Mouse (Mus musculus): ENCODE results near the gene Sdccag8.

Gene Sdccag8

DNA sequence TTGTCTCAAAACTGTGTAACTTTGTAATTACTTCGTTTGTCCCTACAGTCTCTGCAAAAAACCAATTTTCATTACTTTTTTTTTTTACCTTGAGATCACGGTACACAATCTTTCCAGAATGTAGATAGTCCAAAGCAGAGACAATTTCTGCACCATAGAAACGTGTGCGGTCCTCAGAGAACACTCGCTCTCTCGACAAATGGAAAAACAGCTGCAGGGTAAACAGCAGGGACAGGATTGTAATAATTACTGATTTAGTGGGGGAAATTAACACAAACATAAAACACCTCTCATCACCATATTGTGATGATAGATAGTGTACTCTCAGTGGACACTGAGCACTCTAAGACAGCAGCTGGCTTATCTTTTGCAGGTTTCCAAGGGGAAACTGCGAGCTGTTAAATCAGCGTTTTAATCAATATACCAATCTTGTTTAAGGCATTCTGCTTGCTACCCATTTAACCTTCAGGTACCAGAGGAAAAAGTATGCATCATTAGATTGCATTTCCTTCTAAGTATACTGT lies 252.7 kb downstream of the Sdccag8 start:
- no peak for DNase-seq

DNA sequence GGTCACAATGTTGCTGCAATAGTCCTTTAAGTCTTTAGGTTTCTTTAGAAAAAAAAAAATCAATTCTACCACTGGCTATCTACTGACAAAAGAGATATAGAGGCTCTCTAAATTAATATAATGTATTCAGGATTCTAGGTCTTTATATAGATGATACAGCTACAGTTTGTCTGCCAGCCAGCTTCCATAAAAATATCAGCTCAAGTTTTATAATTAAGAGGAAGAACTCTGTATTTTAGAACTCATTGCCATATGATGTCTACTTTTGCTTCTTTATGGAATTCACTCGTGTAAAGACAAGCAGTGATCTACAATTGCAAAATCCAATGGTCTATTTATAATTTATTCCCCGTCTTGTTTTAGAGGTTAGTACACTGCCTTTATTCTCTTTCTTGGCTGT lies 254.7 kb downstream of the Sdccag8 start:
- no peak for DNase-seq

Measured in thymus, adult 18-20 months (tissue).